Mouse (Mus musculus) spleen, embryonic (tissue): Measurements from ENCODE around the gene 1600014C10Rik.

Experiments
- CTCF ChIA-PET: fragments of 350-600 bp; sonication (Branson Sonifier 250); formaldehyde crosslinking; loops from one replicate; lab custom pipeline; 2022; lab: Charles Lee

Gene 1600014C10Rik

GRCm38 (mm10) chr7:38182962-38183687 is at the start of gene 1600014C10Rik:
Gene 1600014C10Rik, plus strand, starts transcription at chr7:38183217.
- CTCF ChIA-PET, result interaction anchor here (0.8 to 1.7 kb wide), 4 partner anchors 13 to 88 kb away, joined by 3 to 21 read pairs (median 3); partner anchors contain the start of gene Pop4

DNA sequence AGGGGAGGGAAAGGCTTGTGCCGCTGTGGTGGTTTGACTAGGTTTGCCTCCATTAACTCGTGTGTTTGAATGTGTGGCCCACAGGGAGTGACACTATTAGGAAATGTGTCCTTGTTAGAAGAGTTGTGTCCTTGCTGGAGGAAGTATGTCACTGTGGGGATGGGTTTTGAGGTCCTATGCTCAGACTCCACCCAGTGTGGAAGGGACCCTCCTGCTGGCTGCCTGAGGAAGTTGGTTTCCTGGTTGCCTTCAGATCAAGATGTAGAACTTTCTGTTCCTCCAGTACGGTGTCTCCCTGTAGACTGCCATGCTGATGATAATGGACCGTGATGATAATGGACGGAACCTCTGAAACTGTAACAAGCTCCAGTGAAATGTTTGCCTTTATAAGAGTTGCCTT is 48.5 kb upstream of the 1600014C10Rik start:
- CTCF ChIA-PET, result no interaction called here

- CTCF ChIA-PET, result no interaction called here
These were observed 42.7 kb upstream of the 1600014C10Rik start for GRCm38 (mm10) chr7:38140324-38140723.

DNA sequence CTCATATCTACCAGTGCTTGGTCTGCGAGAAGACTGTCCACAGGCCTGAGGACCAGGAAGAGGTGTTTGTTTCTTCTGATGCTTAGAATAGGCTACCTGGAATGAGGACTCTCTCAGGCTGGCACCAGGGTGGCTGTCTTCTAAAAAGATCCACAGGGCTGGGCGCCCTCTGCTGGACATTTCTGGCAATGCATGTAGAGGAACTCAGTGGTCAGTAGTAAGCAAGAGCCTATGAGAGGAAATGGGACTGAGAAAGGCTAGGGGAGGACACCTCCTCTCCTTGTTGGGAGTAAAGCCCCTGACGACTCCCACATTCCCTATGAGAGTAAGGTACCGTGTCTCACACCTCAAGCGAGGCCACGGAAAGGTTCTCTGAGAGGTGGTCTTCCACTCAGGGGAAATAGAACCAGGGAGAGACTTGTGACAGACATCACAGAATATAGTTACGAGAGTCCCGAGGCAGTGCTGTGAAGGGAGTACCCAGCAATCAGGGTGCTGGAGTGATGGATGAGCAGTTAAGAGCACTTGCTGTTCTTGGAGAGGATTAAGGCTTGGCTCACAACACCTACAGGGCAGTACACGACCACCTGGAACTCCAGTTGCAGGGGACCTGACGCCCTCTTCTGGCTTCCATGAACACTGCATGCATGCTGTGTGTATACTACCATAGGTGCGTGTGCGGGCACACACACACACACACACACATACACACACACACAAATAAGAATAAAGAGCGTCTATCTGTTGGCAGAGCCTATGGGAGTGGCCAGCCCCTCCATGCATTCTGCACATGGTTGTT is 41.1 kb upstream of the 1600014C10Rik start:
- CTCF ChIA-PET, result interaction anchor here (0.6 to 0.7 kb wide), 2 partner anchors 15 to 522 kb away, joined by 3 to 6 read pairs; no protein-coding TSS in a partner anchor

GRCm38 (mm10) chr7:38147477-38147876 is 35.5 kb upstream of the 1600014C10Rik start:
- CTCF ChIA-PET, result interaction anchor here (0.5 kb wide), 1 partner anchor 19 kb away, joined by 4 read pairs; no protein-coding TSS in a partner anchor

- CTCF ChIA-PET, result no interaction called here
These were observed 31.2 kb upstream of the 1600014C10Rik start for GRCm38 (mm10) chr7:38151706-38152312.

DNA sequence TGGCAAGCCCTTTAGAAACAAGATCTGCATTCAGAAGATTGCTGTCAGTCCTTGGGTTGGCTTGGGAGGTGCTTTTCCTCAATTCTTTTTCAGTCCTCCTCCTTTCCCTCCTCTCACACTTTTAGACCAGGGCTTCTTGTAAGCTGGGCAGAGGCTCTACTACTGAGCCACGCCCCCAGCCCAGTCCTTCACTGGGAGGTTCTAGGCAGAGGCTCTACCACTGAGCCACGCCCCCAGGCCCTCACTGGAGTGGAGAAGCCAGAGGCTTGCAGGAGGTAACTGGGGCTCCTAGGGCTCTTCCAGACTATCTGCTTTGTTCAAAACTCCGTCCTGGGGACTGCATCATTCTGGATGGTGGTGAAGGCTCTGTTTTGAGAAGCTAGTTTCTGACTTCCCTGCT is 30.4 kb upstream of the 1600014C10Rik start:
- CTCF ChIA-PET, result no interaction called here

- CTCF ChIA-PET, result interaction anchor here (1.0 kb wide), 1 partner anchor 28 kb away, joined by 3 read pairs; the partner anchor contains the start of gene 1600014C10Rik
These were observed 27.2 kb upstream of the 1600014C10Rik start for GRCm38 (mm10) chr7:38155829-38156228.

DNA sequence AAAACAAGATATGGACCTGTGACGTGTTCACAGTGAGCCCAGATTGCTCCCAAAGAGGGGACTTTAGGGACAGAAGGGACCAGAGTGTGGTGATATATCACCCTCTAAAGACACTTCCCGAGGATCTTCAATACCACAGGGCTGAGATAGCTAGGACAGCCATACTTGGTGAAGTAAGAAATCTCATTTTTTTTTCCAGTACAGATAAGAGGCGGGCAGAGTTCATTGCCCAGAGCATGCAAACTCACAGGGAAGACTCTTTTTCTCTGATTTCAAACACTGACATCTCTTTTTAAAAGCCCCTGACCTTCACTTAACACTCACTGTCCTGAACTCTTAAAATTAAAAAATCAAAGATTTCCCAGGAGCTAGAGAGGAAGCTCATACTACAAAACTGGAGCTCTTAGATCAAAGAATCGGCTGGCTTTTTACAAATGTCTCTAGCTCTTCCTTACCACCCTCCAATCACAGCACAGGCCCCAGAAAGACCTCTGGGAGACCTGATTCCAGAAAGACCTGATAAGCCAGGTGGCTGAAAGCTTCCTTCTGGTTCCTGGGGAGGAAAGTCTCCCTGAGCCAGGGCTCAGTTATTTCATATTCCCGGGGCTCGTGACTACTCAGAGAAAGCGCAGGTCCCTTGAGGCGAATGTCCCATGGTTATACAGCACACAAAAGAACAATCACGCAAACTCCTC is 24.1 kb upstream of the 1600014C10Rik start:
- CTCF ChIA-PET, result interaction anchor here (0.6 kb wide), 1 partner anchor 223 kb away, joined by 3 read pairs; no protein-coding TSS in a partner anchor

DNA sequence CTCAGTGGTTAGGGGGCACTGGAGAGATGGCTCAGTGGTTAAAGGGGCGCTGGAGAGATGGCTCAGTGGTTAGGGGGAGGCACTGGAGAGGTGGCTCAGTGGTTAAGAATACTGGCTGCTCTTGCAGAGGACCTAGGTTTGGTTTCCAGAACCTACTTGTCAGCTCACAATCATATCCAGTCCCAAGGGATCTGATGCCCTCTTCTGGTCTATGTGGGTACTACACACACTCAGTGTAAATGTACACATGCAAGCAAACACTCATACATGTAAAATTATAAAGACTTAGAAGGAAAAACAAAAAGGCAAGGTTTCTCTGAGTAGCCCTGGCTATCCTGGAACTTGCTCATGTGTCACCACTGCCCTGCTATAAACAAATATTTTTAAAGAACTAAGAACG is 21.6 kb upstream of the 1600014C10Rik start:
- CTCF ChIA-PET, result interaction anchor here (0.6 kb wide), 2 partner anchors 49 to 100 kb away, joined by 3 to 4 read pairs; no protein-coding TSS in a partner anchor

GRCm38 (mm10) chr7:38163433-38164050 is 19.5 kb upstream of the 1600014C10Rik start:
- CTCF ChIA-PET, result interaction anchor here (0.7 to 1.0 kb wide), 3 partner anchors 10 to 102 kb away, joined by 4 to 8 read pairs (median 6); no protein-coding TSS in a partner anchor

- CTCF ChIA-PET, result no interaction called here
These were observed 15.9 kb upstream of the 1600014C10Rik start for GRCm38 (mm10) chr7:38166930-38167645.

DNA sequence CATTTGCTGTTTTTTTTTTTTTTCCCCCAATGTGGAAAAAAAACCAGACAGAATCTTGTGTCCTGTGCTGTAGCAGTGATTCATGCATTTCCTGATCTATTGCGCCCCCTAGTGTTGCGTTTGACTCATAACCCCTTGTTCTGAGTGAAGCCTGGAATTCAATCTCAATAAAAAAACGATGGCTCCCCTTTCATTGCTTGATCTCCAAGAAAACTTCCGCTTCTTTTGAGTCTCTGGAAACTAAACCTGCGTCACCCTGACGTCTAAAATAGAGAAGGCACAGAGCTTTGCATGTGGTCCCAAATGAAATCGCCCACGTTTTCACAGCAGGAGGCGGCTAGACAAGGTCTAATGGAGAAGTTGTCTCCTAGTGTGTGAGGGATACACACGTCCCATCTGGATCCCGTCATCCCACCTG is 15.3 kb upstream of the 1600014C10Rik start:
- CTCF ChIA-PET, result no interaction called here

DNA sequence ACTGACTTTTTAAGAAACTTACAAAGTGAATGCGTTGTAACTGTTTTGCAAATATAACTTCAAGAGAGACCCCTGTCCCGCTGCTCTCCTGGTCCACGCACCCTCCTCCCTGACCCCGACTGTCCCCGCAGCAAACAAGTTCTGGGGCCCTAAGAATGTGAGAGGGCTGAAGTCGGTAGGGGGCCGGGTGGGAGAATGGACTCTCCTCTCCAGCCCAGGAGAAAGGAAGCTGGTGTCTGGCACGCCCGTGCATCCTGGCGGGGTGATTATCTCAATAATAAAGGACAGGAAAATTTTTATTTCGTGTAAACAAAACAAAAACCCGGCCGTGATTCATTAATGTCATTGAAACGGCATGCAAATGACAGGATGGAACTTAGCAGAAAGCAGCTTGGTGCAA is 9.1 kb upstream of the 1600014C10Rik start:
- CTCF ChIA-PET, result no interaction called here

GRCm38 (mm10) chr7:38174321-38175148 is 8.5 kb upstream of the 1600014C10Rik start:
- CTCF ChIA-PET, result no interaction called here

DNA sequence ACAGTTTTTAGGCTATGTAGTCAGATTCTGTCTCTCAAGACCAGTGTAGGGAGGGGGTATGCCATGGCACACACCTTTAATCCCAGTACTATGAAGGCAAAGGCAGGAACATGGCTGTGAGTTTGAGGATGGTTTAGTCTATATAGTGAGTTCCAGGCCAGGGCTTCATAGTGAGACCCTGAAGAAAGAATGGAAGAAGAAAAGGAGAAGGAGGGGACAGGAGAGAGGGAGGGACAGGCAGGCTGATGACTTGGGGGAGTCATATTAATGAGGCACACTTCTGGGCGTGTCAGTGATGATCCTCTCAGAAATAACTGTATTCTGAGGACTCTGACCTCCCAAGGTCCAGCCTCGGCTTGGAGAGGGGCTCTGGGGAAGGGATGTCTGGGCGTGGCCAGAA is 7.0 kb upstream of the 1600014C10Rik start:
- CTCF ChIA-PET, result interaction anchor here (0.6 kb wide), 2 partner anchors 82 to 1380 kb away, joined by 3 to 4 read pairs; no protein-coding TSS in a partner anchor

DNA sequence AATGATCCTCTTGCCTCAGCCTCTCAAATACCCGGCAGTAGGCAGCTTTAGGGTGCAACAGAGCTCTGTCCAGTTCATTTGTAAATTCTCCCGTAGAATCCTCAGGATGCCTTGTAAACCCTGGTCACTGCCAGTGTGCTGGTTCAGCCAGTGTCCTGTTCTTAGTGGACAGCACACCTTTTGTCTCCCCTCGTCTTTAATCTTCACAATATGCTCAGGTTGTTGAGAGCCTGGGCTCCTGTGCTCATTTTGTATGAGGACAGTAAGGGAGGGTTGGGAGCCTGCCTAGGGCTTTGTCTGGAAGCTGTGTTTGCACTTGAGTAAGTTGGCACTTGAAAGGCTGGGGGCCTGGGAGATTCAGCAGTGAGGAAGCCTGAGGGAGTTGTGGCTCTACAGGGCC is 3.1 kb upstream of the 1600014C10Rik start:
- CTCF ChIA-PET, result interaction anchor here (0.6 to 0.7 kb wide), 2 partner anchors 62 to 183 kb away, joined by 3 to 4 read pairs; no protein-coding TSS in a partner anchor

DNA sequence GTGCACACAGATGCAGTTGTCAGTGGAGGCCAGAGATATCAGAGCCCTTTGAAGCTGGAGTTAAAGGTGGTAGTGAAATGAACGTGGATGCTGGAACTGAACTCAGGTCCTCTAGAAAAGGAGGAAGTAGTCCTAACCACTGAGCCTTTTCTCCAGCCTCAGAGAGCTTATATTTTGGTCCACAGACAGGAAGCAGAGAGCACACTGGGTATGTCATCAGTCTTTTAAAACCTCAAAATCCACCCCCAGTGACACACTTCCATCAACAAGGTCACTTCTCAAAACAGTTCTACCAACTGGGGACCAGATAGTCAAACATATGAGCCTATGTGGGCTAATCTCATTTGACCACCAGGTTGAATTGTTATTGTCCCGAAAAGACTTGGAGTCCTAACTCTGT is 1.7 kb upstream of the 1600014C10Rik start:
- CTCF ChIA-PET, result interaction anchor here (1.7 kb wide), 1 partner anchor 19 kb away, joined by 21 read pairs; no protein-coding TSS in a partner anchor

DNA sequence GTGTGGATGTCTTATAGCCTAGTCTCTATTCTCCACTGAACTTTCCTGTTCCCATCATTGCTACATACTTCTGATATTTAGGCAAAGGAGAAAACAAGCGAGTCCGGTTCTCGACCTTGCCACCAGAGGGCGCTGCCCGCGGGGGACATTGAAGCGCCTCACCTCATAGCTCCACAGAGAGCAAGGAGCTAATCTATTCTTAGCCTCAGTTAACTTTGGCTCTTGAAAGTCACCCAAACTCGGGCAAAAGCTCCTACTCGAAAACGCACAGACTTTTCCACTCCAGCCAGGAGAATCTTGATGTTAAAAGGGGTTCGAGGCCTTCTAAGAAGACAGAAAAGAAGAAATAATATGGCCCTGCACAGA is 438 bp upstream of the 1600014C10Rik start:
- CTCF ChIA-PET, result interaction anchor here (1.7 kb wide), 1 partner anchor 18 kb away, joined by 21 read pairs; no protein-coding TSS in a partner anchor
